Mouse (Mus musculus): ENCODE measurements at regions not wholly inside any gene's neighbourhood (a gene's known extent, or its start where the extent isn't known, plus 50 kb on each side); places are given as distances from the start of the nearest gene placed in this dataset.

DNA sequence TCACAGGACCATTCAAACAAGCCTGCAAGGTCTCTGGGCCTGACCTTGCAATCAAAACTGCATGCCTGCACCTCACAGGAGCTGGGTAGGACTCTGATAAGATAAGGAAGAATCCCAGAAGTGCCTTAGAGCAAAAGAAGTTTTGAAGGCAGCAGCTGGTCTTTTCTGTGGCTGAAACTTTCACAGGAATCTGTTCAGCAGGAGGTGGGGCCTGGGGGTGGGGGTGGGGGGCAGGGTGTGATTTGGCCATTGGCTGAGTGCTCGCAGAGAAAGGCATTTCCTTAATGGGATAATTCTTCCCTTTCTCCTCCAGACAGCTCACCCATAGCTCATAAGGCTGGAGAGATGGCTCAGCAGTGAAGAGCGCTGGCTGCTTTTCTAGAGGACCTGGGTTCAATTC lies 195.8 kb downstream of the Opa1 start:
- TF ChIP-seq CTCF (conservative IDR thresholded peaks at IDR 0.05; ENCODE audit: insufficient read depth, insufficient read length, low read depth, low read length): no peak
- no peak for TF ChIP-seq POLR2A (IDR thresholded peaks at IDR 0.05; ENCODE audit: low read depth, low read length)
- WGBS: 84% methylated on average over 2 of the region's 2 CpGs

DNA sequence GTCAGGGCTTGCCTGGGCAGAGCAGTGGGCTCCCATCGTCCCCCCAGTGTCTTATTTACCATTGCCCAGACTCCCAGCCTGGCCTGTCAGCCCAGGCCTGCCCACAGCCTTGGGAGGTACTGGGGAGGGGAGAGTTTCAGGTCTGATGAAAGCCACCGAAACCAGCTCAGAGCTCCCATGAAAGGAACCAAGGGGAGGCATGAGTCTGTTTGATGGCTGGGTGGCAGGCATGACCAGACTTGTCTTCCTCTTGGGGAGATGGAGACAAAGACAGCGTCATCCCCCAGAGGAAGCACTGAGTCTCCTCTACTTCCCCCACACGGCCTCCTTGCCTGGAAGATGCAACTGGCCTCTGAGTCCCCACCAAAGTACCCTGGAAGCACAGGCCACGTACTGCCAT lies 196.7 kb downstream of the Opa1 start:
- TF ChIP-seq POLR2A (IDR thresholded peaks at IDR 0.05; ENCODE audit: low read depth, low read length) (no peak), CTCF (conservative IDR thresholded peaks at IDR 0.05; ENCODE audit: insufficient read depth, insufficient read length, low read depth, low read length) (no peak)
- no peaks in the 10 kb centered on the region for H3K4me1 ChIP-seq (ENCODE audit: control insufficient read depth, insufficient read depth, low read length)
- 81% methylated on average over 5 of the region's 5 CpGs for WGBS

More for the DNA sequence above, 195.8 kb downstream of the Opa1 start:
- H3K27me3 ChIP-seq (replicated peaks; ENCODE audit: control insufficient read depth, insufficient read depth, low read length): no peaks in the 10 kb centered on the region
- no peaks in the 10 kb centered on the region for H3K36me3 ChIP-seq (ENCODE audit: control insufficient read depth, insufficient read depth, low read length)
- H3K27ac ChIP-seq (ENCODE audit: insufficient read depth, low read depth, low read length): no peak overlapping the region
- no peaks in the 10 kb centered on the region for H3K4me1 ChIP-seq (ENCODE audit: control insufficient read depth, insufficient read depth, low read length)
- no peak overlapping the region for H3K4me3 ChIP-seq (ENCODE audit: insufficient read depth, low read depth, low read length)
- DNase-seq: no peak

DNA sequence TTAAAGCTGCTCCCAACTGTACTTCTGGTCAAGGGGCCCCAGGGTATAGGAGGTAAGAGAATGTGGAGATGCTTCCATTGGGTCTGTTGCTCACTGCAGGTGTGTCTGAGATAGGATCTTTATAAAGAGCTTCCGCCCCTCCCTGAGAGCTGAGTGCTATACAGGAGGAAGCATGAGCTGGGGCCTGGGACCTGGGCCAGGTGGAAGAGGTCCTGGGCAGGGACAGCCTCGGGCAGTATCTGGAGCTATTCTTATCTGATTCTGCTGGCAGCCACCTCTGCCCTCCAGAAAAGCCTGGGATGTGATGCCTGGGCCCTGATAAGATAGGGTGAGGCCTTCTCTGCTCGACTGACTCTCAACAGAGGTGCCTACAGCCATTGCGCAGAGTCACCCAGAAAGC lies 203.3 kb downstream of the Opa1 start:
- H3K27me3 ChIP-seq (replicated peaks; ENCODE audit: control insufficient read depth, insufficient read depth, low read length): no peaks in the 10 kb centered on the region
- WGBS: 78% methylated on average over 4 of the region's 4 CpGs
- no peaks in the 10 kb centered on the region for H3K36me3 ChIP-seq (ENCODE audit: control insufficient read depth, insufficient read depth, low read length)
- TF ChIP-seq CTCF (conservative IDR thresholded peaks at IDR 0.05; ENCODE audit: insufficient read depth, insufficient read length, low read depth, low read length) (no peak), POLR2A (IDR thresholded peaks at IDR 0.05; ENCODE audit: low read depth, low read length) (no peak)
- no peak overlapping the region for H3K4me3 ChIP-seq (ENCODE audit: insufficient read depth, low read depth, low read length)
- H3K4me1 ChIP-seq (ENCODE audit: control insufficient read depth, insufficient read depth, low read length): peaks cover 5% of the 10 kb centered on the region; the same call in 1 of the 2 replicates
- no peak overlapping the region for H3K27ac ChIP-seq (ENCODE audit: insufficient read depth, low read depth, low read length)
- DNase-seq: no peak

More for the DNA sequence above, 196.7 kb downstream of the Opa1 start:
- Histone ChIP-seq H3K27ac (ENCODE audit: insufficient read depth, low read depth, low read length) (no peak overlapping the region), H3K4me3 (ENCODE audit: insufficient read depth, low read depth, low read length) (no peak overlapping the region), H3K27me3 (replicated peaks; ENCODE audit: control insufficient read depth, insufficient read depth, low read length) (no peaks in the 10 kb centered on the region), H3K36me3 (ENCODE audit: control insufficient read depth, insufficient read depth, low read length) (no peaks in the 10 kb centered on the region)
- DNase-seq: no peak

DNA sequence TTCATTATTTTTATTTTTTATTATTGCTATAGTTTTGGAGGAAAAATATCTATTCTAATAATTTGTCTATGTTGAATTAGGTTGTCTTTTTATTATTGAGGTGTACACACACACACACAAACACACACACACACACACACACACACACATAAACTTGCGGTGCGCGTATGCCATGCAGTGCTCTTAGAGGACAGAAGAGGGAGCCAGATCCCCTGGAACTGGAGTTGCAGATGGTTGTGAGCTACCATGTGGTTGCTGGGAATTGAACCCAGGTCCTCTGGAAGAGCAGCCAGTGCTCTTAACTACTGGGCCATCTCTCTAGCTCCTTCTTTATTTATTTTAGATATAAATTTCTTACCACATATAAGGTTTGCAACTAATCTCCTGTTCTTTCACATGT lies 206.0 kb downstream of the Opa1 start:
- Histone ChIP-seq H3K4me3 (ENCODE audit: insufficient read depth, low read depth, low read length) (no peak overlapping the region), H3K36me3 (ENCODE audit: control insufficient read depth, insufficient read depth, low read length) (no peaks in the 10 kb centered on the region), H3K4me1 (ENCODE audit: control insufficient read depth, insufficient read depth, low read length) (peaks cover 19% of the 10 kb centered on the region), H3K27me3 (replicated peaks; ENCODE audit: control insufficient read depth, insufficient read depth, low read length) (no peaks in the 10 kb centered on the region), H3K27ac (ENCODE audit: insufficient read depth, low read depth, low read length) (no peak overlapping the region)
- TF ChIP-seq POLR2A (IDR thresholded peaks at IDR 0.05; ENCODE audit: low read depth, low read length): no peak
- peak; percentile 23; the same call in 1 of the 2 replicates for TF ChIP-seq CTCF (conservative IDR thresholded peaks at IDR 0.05; ENCODE audit: insufficient read depth, insufficient read length, low read depth, low read length)
- WGBS: 96% methylated on average over 3 of the region's 3 CpGs
- no peak for DNase-seq

DNA sequence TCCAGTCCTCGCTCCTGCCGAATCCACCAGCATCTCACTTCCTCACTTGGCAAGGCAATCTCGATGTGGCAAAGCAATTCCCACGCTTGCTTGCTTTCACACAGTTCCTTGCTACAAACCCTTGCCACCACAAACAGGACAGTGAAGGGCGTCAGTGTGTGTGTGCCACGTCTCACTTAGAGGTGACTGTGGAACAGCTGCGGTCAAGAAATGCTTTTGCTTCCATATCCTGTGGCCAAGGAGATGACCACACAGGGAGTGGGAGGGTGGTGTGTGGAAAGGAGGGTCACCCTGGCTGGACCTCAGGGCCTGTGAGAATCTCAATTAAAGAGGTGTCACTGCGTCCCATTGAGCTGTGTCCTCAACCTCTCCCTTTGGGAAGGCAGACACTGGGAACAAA lies 207.4 kb downstream of the Opa1 start:
- DNase-seq: no peak
- Histone ChIP-seq H3K27me3 (replicated peaks; ENCODE audit: control insufficient read depth, insufficient read depth, low read length) (no peaks in the 10 kb centered on the region), H3K27ac (ENCODE audit: insufficient read depth, low read depth, low read length) (no peak overlapping the region), H3K36me3 (ENCODE audit: control insufficient read depth, insufficient read depth, low read length) (no peaks in the 10 kb centered on the region), H3K4me3 (ENCODE audit: insufficient read depth, low read depth, low read length) (no peak overlapping the region), H3K4me1 (ENCODE audit: control insufficient read depth, insufficient read depth, low read length) (peaks cover 19% of the 10 kb centered on the region)
- 79% methylated on average over 8 of the region's 8 CpGs for WGBS
- no peak for TF ChIP-seq POLR2A (IDR thresholded peaks at IDR 0.05; ENCODE audit: low read depth, low read length)
- TF ChIP-seq CTCF (conservative IDR thresholded peaks at IDR 0.05; ENCODE audit: insufficient read depth, insufficient read length, low read depth, low read length): no peak

DNA sequence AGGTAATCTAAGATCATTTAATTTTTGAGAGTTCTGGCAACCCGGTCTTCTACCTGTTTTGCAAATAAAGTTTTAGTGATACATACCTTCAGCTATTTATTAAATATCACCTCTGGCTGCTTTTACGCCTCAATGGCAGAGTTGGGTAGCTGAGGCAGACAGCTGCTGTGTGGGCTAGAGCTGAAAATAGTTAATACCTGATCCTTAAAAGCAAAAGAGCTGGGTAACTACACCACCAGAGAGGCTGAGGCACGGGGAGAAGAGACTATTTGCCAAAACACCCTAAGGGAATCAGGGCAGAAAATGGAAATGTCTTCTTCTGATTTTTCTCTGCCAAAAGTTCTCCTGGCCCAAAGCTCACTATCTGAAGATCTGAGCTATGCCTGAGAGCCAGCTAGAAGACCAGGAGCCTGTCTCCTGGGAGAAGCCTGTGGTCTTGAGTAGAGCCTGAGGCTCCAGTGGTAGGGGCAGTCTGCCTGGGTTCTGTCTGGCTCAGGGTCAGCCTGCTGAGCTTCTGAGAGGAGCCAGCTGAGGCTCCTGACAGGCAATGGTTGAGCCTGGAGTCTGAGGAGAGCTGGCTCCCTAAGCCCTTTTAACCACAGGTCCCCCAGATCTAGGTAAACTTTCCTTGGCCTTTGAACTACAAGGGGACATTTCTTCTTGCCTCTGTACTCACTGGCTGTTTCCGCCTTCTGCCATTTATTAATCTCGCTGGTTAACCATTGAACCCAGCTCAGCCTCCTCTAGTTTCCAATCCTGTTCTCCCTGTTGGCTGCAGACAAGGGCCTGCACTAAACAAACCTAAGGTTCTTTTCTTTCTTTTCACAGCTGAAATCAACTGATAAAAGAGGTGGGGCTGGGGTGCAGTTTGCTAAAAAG lies 208.7 kb downstream of the Opa1 start:
- peak; percentile 95 for DNase-seq
- Histone ChIP-seq H3K36me3 (ENCODE audit: control insufficient read depth, insufficient read depth, low read length) (no peaks in the 10 kb centered on the region), H3K27ac (ENCODE audit: insufficient read depth, low read depth, low read length) (peak overlapping the region; percentile 97), H3K27me3 (replicated peaks; ENCODE audit: control insufficient read depth, insufficient read depth, low read length) (no peaks in the 10 kb centered on the region), H3K4me1 (ENCODE audit: control insufficient read depth, insufficient read depth, low read length) (peaks cover 19% of the 10 kb centered on the region), H3K4me3 (ENCODE audit: insufficient read depth, low read depth, low read length) (no peak overlapping the region)
- TF ChIP-seq POLR2A (IDR thresholded peaks at IDR 0.05; ENCODE audit: low read depth, low read length) (no peak), CTCF (conservative IDR thresholded peaks at IDR 0.05; ENCODE audit: insufficient read depth, insufficient read length, low read depth, low read length) (no peak)
- 41% methylated on average over 5 of the region's 5 CpGs for WGBS

DNA sequence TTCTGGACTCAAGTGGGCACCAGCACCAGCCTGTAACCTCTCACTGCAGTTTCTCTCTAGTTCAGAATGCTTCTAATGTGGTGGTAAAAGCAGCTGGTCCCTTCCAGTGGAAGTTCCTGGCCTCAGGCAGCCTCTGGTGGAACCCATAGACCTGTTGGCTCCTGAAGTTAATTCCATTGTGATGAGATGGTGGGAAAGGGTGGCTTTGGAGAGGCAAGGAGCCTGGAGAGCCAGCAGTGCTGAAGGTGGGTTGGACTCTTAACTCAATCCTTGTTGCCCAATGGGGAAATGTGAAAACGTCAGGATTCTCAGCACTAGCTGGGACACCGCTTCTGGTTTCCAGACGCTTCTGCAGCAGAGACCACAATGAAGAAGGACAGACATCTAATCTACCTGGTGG lies 210.9 kb downstream of the Opa1 start:
- Histone ChIP-seq H3K4me3 (ENCODE audit: insufficient read depth, low read depth, low read length) (no peak overlapping the region), H3K36me3 (ENCODE audit: control insufficient read depth, insufficient read depth, low read length) (no peaks in the 10 kb centered on the region), H3K27ac (ENCODE audit: insufficient read depth, low read depth, low read length) (no peak overlapping the region), H3K4me1 (ENCODE audit: control insufficient read depth, insufficient read depth, low read length) (peaks cover 19% of the 10 kb centered on the region), H3K27me3 (replicated peaks; ENCODE audit: control insufficient read depth, insufficient read depth, low read length) (no peaks in the 10 kb centered on the region)
- TF ChIP-seq POLR2A (IDR thresholded peaks at IDR 0.05; ENCODE audit: low read depth, low read length) (no peak), CTCF (conservative IDR thresholded peaks at IDR 0.05; ENCODE audit: insufficient read depth, insufficient read length, low read depth, low read length) (no peak)
- WGBS: 95% methylated on average over 3 of the region's 3 CpGs
- no peak for DNase-seq

All from kidney, adult 2 months (tissue).